Mouse (Mus musculus): ENCODE results near the gene Epb41.
A peak's percentile ranks its signal among the peaks of the same experiment; 100 is the strongest.

The Epb41 gene

DNA sequence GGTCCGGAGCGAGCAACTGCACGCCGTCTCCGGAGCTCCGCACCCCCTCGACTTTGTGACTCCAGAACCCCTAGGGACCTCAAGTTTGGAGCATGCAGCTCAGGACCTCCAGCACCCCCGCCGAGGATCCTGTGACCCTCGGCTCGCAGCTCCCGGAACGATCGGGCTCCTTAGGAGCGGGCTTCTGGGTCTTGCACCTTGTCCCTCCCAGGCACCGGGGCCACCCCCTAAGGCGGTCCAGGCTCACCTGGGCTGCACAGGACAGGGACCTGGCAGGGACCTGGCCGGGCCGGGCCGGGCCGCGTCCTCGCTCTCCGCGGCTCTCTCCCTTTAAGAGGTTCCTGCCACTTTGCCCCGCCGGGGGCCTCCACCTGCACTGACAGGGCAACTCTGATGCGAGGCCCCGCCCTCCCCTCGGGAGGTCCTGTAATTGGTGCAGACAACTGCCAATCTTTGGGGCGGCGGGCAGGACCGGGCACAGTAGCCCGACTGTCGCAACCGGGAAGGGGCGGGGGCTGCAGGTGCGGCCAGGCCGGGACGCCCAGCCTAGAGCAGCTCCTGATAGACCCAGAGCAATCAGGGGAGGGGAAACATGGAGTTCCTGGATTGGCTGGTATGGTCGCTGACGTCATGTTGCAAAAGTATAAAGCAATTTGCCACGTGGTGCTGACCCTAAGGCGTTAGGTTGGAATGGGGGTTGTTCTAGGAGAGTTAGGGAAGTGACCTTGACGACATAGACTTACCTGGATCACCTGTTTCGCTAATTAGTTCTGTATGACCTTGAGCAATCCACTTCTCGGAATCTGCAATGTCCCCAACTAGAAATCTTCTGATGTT, at the start of gene Epb41:
Epb41 (minus strand) TSS at position 389 of the 837 bp plus-strand sequence.
- peak; percentile 99 for DNase-seq

DNA sequence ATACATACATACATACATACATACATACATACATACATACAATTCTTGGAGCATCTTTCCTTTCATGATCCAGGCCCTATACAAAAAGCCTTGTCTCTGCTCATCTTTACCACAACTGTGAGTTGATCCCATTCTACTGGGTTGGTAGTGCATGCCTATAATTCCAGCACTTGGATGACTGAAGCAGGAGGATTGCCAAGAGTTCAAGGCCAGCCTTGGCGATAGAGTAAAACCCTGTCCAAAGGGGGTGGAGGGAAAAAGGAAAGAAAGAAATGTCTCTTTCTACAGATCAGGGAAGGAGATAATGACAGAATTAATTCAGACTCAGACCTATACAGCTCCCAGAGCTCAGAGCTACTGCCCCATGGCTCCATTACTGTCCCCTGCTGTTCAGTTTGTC, 48.0 kb upstream of the Epb41 start:
- DNase-seq = no peak

DNA sequence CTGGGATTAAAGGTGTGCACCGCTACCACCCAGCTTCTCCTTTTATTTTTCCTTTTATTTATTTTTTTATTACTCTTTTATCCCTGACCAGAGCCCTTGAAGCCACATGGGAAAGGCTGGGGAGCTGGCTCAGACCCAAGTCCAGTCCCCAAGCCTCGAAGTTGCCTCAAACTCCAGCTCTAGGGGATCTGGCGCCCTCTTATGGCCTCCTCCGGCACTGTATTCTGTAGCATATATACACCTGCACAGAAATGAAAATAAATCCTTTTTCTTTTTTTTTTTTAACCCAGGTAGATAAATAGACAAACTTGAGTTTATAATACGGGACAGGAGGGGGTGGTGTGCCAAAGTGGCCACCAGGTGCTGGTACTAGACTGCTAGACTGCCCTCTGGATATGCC, 46.6 kb upstream of the Epb41 start:
- DNase-seq = no peak

DNA sequence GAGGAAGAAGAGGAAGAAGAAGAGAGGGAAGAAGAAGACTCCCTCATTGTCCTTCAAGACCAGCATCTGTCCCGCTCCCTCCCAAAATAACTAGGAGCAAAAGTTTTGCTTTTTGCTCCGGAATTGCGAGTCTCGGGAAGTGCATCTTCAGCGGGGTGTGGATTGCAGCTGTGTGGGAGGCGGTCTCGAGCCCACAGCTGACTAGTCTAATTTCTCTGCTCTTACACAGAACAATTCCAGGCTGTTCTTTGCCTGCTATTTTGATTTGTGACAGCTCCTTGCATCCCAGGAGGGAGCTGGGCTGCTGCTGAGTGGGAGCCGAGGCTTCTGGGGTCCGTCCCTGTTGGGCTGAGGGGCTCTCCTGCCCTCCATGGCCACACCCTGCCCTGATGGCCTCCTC, 44.4 kb upstream of the Epb41 start:
- DNase-seq = no peak

DNA sequence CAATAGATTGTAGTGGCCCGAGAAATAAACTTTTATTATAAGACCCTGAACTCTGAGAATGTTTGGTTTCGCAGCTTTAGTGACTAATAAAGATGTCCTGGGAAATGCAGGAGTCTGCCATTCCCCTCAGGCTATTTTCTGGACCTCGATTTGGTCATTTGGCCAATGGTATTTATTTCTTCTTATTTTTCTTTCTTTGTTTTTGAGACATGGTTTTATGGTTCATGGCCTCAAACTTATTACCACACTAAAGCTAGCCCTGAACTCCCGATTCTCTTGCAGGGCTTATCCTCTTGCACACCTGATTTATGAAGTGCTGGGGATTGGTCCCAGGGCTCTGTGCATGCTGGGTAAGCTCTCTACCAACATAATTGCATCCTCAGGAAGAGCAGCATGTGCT, 41.2 kb upstream of the Epb41 start:
- DNase-seq = no peak

DNA sequence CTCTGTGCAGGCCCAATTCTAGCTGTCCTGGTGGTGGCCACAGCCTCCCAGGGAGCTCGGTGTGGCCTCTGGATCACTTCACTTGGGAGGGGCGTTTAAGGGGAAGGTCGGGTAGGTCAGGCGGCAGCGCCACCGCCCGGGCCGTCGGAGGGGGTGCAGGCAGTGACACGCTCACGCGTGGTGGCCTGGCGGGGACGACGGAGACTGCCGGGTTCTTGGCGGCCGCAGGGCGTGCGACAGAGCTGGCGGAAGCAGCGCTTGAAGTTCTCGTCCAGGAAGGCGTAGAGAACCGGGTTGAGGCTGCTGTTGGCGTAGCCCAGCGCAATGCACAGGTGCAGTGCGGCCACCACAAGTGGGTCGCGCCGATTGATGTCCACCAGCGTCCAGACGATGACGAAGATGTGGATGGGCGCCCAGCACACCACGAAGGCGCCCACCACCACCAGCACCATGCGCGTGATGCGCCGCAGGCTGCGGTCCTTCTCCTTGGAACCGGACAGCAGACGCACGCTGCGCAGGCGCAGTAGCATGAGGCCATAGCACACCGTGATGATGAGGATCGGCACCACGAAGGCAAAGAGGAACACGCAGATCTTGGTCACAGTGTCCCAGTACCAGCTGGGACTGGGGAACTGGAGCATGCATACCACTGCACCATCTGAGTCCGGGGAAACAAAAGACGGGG, 38.4 kb upstream of the Epb41 start:
- no peak for DNase-seq

DNA sequence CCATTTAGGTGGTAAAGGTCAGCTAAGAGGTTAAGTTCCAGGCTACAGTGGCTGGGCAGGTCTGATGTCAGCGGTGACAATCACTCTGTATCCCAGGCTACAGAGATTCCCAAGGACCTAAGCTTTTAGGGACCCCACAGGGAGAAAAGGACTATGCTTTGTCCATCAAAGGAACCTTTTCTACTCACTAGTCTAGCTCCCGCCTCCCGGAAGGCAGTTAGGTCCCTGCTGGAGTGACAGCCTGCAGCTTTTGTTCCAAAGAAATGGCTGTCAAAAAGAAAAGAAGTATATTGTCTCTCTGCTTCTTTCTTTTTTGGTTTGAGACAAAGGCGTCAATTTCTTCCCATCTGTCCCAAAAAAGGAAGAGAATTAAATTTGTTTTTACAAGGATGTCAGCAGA, 36.1 kb upstream of the Epb41 start:
- DNase-seq = no peak

DNA sequence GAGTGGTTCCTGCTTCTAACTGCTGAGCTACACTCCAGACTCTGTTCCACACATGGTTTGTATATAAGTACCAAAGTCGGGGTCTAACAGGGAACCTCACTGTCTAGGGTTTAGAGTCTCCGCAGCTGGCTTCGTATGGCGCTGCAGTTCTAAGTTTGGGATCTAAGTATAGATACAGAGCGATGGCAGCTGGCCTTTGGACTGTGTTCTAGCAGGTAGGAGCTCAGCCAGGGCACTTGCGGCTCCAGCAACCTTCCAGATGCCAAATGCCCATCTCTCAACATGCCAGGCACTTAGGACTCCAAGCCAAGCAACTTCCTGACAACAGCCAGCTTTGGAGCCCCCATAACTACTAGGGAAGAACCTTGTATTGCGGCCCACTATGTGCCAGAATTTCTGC, 33.1 kb upstream of the Epb41 start:
- no peak for DNase-seq

DNA sequence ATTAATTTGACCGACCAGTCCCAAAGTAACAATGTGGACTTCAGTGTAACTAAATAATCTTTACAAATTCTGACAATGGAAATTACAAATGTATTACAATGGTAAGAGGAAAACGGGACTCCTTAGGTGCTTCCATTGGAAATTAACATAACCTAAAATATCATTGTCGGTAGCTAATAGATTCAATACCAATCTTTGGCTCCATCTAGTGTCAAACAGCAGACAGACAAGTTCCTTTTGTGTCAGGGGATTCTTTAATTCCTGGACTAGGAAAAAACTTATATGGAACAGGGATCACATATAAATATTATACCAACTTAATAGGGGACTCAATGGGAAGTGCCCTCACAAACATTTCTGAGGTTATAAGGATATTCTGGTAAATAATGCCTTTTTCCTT, 26.0 kb upstream of the Epb41 start:
- no peak for DNase-seq

DNA sequence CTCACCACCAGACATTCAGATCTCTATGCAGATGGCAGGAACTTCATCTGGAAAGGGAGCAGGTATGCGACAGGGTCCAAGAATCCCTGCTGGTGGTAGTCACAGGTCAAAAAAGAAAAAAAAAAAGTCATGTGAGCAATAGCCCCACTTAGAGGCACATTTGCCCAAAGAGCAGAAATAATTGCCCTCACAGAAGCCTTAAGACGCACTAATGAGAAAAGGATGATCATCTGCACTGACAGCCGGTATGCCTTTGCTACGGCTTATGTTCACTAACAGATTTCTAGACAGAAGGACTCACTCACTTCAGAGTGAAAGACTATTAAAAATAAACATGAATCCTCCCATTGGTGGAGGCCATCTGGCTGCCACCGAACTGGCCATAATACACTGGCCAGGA, 24.4 kb upstream of the Epb41 start:
- no peak for DNase-seq

DNA sequence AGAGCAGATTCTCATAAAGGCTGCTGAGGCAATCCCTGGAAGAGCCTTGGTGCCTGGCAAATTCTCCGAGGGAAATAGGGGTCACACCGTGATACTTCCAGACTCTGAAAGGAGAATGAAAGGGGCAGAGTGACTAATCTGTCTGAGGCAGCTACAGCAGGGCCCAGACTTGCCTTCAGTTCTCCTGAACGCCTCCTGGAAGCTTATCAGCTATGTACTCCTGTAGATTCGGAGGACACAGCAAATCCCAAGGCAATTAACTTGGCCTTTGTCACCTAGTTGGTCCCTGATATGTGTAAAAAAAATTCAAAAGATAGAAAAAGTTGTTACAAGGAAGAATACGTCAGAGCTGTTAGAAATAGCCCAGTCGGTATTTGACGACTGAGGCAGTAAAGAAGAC, 19.9 kb upstream of the Epb41 start:
- no peak for DNase-seq

DNA sequence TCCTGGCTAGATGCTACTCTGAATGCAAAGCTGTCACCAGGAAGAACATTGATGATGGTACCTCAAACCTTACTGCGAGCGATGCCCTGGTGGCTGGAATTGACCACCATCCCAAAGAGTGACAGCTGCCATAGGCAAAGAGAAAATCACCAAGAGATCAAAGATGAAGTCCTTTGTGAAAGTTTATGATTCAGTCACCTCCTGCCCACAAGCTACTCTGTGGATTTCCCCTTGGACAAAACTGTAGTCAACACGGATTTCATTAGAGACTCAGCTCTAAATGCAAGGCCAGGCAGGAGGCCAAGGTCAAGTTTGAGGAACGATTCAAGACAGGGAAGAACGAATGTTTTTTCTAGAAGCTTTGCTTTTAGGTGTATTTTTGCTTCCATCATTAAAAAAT, 18.8 kb upstream of the Epb41 start:
- no peak for DNase-seq

DNA sequence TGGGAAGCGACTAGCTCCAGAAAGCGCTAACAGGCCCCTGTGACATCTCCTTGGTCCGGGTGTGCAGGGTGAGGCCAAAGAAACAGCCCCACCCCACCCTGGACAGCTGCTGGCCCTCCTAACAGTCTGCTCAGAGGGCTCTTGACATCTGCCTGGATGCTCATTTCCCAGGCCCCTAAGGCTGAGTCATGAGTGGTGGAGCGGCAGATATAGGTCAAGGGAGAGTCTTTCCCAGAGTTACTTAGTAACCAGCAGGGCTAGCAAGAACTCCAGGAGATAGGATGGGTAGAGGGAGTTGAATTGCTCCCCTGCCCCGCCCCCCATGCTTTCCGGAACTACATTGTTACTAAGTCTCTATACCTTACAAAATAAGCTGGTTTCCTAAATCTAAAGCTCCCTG, 18.0 kb upstream of the Epb41 start:
- DNase-seq = no peak

DNA sequence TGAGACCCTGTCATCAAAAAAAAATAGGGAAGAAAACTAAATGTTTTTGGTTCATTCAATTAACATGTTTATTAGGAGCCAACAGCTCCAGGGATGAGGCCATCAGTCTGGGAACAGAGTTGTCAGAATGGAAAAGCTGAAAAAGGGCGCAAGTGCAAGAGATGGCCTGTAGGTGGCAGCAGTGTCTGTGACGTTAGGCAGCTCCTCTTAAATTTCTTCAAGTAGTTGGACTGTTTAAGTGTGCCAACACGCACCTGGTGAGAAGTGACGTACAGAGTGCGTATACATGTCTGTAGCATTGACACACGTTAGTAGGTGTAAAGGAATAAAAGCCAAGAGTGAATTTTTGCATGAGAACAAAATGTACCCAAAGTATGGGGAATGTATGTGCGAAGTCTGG, 13.8 kb upstream of the Epb41 start:
- DNase-seq = peak; percentile 42

DNA sequence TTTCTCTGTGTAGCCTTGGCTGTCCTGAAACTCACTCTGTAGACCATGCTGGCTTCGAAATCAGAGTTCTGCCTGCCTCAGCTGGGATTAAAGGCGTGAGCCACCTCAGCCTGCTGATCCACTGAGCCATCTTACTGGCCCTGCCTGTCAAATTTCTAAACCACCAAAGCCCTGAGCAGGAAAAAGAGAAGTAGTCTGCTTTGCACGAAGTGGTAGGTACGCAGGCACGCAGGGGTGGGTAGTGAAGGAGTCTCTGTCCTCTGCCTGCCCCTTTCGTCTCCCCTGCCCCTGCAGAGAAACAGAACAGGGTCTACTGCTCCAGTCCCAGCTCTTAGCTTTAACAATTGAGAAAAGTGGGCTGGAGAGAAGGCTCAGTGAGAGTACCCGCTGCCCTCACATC, 10.0 kb upstream of the Epb41 start:
- no peak for DNase-seq

DNA sequence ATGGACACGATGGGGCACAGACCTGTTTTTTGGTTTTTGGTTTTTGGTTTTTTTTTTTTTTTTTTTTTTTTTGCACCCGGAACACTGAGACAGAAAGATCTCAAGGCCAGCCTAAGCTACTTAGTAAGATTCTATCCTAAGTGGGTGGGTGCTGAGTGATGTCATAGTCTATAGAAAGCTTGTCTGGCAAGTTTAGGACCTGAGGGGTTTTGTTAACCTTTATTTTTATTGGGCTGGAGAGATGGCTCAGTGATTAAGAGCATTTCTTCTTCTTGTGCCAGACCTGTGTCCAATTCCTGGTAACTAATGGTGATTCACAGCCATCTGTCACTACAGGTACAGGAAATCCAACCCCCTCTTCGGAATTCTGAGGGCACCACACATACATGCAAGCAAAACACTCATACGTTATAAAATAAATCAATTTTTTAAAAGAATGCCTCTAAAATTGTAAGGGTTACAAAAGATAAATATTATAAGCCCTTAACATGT, 5.4 kb upstream of the Epb41 start:
- DNase-seq = no peak

DNA sequence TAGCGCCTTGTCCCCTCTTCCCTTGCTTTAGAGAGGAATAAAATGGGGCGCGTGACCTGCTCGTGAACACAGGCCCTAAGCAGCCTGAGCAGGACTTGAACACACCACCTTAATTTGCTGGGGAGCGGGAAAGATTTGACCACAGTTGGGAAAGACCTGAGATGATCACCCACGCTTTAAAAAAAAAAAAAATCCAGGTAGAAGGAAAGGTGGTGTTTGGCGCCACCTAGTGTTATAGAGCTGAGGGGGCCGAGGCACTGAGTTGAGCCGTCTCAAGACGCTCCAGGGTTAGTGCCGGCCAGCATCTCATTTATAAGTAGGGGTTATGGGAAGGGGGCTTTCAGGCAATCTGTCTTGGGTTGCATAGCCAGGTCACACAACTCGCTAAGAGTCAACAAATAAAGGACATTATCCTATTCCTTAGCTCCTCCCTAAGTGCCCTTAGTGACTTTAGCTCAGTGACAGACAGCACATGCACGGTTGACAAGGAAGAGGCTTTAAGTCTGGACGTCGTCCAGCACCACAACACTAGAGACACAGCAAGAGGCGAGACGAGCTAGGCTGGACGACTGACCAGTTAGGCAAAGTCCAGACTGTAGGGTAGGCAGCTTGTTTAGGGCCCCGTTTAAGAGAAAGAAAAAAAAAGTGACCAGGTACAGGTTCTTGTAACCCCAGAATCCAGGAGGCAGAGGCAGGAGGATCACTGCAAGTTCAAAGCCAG, 4.6 kb upstream of the Epb41 start:
- peak; percentile 62 for DNase-seq

DNA sequence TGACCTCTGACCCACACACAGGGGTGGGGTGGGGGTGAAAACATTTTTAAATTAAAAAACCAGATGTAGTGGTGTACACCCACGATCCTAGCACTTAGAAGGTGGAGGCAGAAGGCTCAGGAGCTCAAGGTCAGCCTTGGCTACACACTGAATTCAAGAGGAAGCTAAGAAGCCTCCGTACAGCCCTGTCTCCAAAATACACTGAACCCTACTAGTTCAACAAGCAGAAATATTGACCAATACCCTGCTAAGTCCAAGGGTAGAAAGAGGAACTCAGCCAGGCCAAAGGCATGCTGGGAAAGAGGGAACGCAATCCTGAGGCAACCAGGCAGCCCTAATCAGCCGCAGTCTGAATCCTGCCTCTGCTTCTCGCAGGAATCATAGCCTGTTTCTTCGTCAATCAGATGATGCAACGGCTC, 3.2 kb upstream of the Epb41 start:
- peak; percentile 27 for DNase-seq

DNA sequence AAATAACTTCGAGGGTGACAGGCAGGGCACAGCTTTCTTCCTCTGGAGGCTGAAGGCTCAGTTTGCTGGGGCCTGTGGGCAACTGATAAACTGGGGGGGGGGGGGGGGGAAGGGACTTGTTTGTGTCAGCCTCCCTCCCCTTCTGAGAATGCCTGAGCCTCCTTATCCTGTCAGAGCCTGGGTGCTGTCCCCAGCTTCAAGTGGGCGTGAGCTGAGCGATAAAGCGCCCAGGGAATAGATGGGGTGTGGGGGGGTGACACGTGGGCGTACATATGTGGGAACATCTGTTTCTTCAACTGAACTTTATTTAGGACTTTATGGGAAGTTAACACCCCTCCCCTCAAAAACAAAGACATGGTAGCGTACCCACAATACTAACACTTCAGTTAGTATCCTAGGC, 2.3 kb upstream of the Epb41 start:
- DNase-seq = peak; percentile 19

DNA sequence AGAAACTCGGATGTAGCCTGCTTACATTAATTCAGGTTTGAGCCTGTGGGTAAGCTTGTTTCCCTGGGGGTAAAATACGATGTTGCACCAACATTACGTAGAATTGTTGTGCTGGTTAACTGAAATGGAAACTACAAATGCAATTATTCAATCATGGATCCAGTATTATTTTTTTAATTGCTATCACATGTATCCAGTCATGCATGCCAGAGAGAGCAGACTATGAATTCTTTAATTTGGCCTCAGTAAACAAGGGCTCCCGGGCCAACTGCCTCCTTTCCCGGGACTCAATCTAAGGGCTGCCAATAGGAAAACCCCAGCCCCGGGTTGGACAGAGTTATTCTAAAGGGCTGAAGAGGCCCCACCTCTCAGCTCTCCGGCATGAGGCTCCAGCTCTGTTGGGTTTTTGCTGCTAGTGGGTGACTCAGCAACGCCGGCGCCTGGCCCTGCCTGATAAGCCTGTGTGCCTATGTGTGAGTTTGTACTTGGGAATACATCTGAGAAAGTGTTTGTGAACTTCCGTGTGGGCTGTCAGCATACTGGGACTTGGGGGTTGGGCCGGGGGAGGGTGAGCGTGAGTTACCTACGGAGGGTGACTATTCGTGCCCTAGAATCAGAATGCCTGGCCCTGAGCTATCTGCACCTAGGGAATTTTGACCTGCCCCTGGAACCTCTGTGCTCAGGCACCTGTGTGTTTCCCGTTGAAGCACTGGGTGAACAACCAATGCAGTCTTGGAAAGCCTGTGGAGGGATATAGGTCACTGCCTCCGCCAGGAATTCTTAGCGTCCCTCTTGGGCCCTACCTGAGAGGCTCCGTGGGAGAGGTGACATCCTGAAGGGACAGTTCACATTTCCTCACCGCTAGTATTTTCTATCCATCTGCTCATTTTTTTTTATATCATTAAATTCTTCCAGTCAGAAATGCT, 1.6 kb upstream of the Epb41 start:
- peak; percentile 34 for DNase-seq

DNA sequence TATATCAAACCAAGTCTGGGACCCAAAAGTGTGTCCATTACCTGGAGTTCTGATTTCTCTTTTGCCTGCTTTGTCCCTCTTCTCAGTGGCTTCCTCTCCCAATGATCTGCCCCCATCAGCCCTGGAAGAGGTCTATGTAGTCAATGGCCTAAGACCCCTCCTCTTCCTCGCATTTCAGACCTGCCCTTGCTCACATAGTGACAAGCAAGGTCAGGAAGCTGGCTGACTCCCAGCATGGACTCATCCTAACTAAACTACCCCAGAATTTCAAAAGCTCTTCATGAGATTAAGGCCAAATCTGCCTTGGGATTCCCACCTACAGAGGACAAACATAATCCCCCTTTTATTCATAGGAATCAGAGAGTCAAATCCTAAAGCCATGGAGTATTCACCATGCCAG, 675 bp upstream of the Epb41 start:
- DNase-seq = peak; percentile 51

DNA sequence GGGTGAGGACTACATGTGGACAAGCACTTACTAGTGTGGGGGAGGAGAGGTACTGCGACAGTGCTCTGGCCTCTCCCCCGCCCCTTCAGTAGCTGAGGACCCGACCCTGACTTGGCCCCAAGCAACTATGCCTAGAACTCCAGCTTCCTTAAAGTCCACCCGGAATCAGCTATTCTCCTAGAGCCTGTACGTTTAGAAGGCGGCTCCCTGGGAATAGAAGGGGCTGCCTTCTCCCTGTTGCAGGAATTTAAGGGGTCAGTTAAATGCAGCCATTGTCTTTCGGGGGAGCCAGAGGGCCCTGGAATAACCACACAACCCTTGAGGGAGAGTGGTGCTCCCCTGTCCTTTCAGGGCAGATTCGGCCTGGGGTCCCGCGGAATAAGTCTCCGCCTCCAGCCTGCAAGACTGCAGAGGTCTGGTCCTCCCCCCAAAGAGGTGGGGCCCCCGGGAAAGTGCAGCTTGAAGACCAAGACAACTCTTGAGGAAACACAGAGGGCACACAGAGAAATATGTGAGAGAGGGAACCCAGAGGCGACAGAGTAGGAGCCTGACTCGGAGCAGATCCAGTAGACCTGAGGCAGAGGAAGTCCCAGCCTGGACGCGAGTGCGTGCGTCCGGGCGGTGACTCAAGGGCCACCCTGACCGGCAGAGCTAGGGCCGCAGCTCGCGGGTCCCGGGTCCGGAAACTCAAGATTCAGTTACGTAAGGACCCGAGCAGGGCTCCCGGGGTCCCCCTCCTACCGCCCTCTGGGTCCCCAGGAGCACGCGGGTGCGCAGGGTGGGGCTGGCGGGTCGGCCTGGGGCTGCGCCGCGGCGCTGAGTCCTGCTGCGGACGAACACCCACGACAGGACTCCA, 816 bp downstream of the Epb41 start, which contains the start of gene Gm10300:
Gm10300 (plus strand) TSS at position 621 of the 856 bp plus-strand sequence.
- peak; percentile 59 for DNase-seq

All from cerebellum, adult 11-12 months (tissue).